Mouse (Mus musculus) CH12.LX (cell line): ENCODE measurements at regions not wholly inside any gene's neighbourhood (a gene's known extent, or its start where the extent isn't known, plus 50 kb on each side); places are given as distances from the start of the nearest gene placed in this dataset.

Source experiments
- DNase-seq: peaks from one replicate; pipeline ENCODE4 v3.0.0-alpha.2; 2013; ENCODE audit errors: extremely low read depth
- H3K27ac ChIP-seq: 2 replicates; pipeline ENCODE4 v1.5.1; 2012; ENCODE audit warnings: low read depth, mild to moderate bottlenecking, control low read depth, moderate library complexity; ENCODE audit not compliant: insufficient read depth
- H3K27me3 ChIP-seq: replicated peaks from 2 replicates; pipeline ENCODE3; 2012; ENCODE audit warnings: inconsistent platforms
- H3K36me3 ChIP-seq, 2 experiments: replicated peaks in 1 of 2; 2 replicates each; pipeline versions ENCODE3 to v1.6.1; 2012; ENCODE audit warnings: inconsistent platforms in 1 of 2, low read length in 1 of 2, mild to moderate bottlenecking in 1 of 2, mixed read lengths in 1 of 2, moderate library complexity in 1 of 2; ENCODE audit not compliant: control insufficient read depth in 1 of 2, insufficient read depth in 1 of 2
- H3K4me1 ChIP-seq, 2 experiments: 2 replicates each; pipeline ENCODE4 v1.6.1; 2012; ENCODE audit warnings: inconsistent platforms in 1 of 2, moderate library complexity in 1 of 2; ENCODE audit not compliant: insufficient read depth in 2 of 2, control insufficient read depth in 1 of 2
- H3K4me2 ChIP-seq: 2 replicates; pipeline ENCODE4 v1.6.1; 2012; ENCODE audit warnings: low read depth, mild to moderate bottlenecking, control low read depth; ENCODE audit not compliant: poor library complexity, insufficient read depth, severe bottlenecking
- H3K4me3 ChIP-seq, 3 experiments: fragments of 150-350 bp in 1 of 3; sonication (generic) in 1 of 3; replicated peaks in 1 of 3; 2 replicates each; pipeline versions ENCODE3 to v1.5.1; 2011 to 2012; ENCODE audit warnings: low read depth in 2 of 3, low read length in 2 of 3, mild to moderate bottlenecking in 2 of 3, moderate library complexity in 2 of 3, control low read depth in 1 of 3, improper control_type of control experiment in 1 of 3, inconsistent platforms in 1 of 3, mixed read lengths in 1 of 3; ENCODE audit not compliant: poor library complexity in 1 of 3
- H3K79me2 ChIP-seq: replicated peaks from 2 replicates; pipeline ENCODE4 v1.6.1; 2012; ENCODE audit warnings: mild to moderate bottlenecking, moderate library complexity; ENCODE audit not compliant: control insufficient read depth, poor library complexity, insufficient read depth, severe bottlenecking; ENCODE audit errors: extremely low read depth
- H3K9ac ChIP-seq: 2 replicates; pipeline ENCODE4 v1.6.1; 2012; ENCODE audit warnings: low read depth, mild to moderate bottlenecking, control low read depth, moderate library complexity; ENCODE audit not compliant: insufficient read depth
- H3K9me3 ChIP-seq: replicated peaks from 2 replicates; pipeline ENCODE3; 2012; ENCODE audit warnings: low read length, inconsistent platforms, mixed read lengths
- CHD1 ChIP-seq: IDR thresholded peaks from 2 replicates; pipeline ENCODE4 v1.6.1; 2012; ENCODE audit warnings: low read depth, low read length, improper control_type of control experiment, inconsistent platforms
- CHD2 ChIP-seq: IDR thresholded peaks from 2 replicates; pipeline ENCODE4 v1.6.1; 2011; ENCODE audit warnings: low read length, improper control_type of control experiment
- CTCF ChIP-seq, 2 experiments: IDR thresholded peaks in 1 of 2; conservative IDR thresholded peaks in 1 of 2; 2 replicates each; pipeline ENCODE4 v1.5.1; 2011 to 2012; ENCODE audit warnings: low read depth in 2 of 2, low read length in 2 of 2, improper control_type of control experiment in 1 of 2, inconsistent platforms in 1 of 2, mild to moderate bottlenecking in 1 of 2, moderate library complexity in 1 of 2
- EP300 ChIP-seq: IDR thresholded peaks from 2 replicates; pipeline ENCODE4 v1.6.1; 2011; ENCODE audit warnings: low read length, improper control_type of control experiment
- GABPA ChIP-seq: IDR thresholded peaks from 2 replicates; pipeline ENCODE4 v1.6.1; 2012; ENCODE audit warnings: low read depth, low read length, improper control_type of control experiment, inconsistent platforms; ENCODE audit not compliant: insufficient replicate concordance
- IRF4 ChIP-seq: IDR thresholded peaks from 2 replicates; pipeline ENCODE4 v1.6.1; 2014; ENCODE audit warnings: low read depth, mild to moderate bottlenecking, inconsistent platforms, low read length, improper control_type of control experiment
- MAX ChIP-seq: IDR thresholded peaks from 2 replicates; pipeline ENCODE4 v1.6.1; 2011; ENCODE audit warnings: low read length, improper control_type of control experiment
- MEF2A ChIP-seq: IDR thresholded peaks from 2 replicates; pipeline ENCODE4 v1.6.1; 2014; ENCODE audit warnings: low read depth, mild to moderate bottlenecking, inconsistent platforms, low read length, improper control_type of control experiment, borderline replicate concordance
- MYC ChIP-seq: IDR thresholded peaks from 2 replicates; pipeline ENCODE4 v1.6.1; 2011; ENCODE audit warnings: low read depth, mild to moderate bottlenecking, improper control_type of control experiment, low read length
- NRF1 ChIP-seq: IDR thresholded peaks from 2 replicates; pipeline ENCODE4 v1.6.1; 2014; ENCODE audit warnings: low read depth, mild to moderate bottlenecking, inconsistent platforms, low read length, improper control_type of control experiment, moderate library complexity
- PAX5 ChIP-seq: IDR thresholded peaks from 2 replicates; pipeline ENCODE4 v1.6.1; 2012; ENCODE audit warnings: low read length, inconsistent platforms, mixed read lengths
- POLR2A ChIP-seq: IDR thresholded peaks from 2 replicates; pipeline ENCODE4 v1.6.1; 2011; ENCODE audit warnings: low read depth, mild to moderate bottlenecking, improper control_type of control experiment, low read length
- RAD21 ChIP-seq: IDR thresholded peaks from 2 replicates; pipeline ENCODE4 v1.6.1; 2011; ENCODE audit warnings: low read depth, mild to moderate bottlenecking, low read length, improper control_type of control experiment, moderate library complexity
- SMC3 ChIP-seq: IDR thresholded peaks from 2 replicates; pipeline ENCODE4 v1.6.1; 2011; ENCODE audit warnings: low read depth, low read length, improper control_type of control experiment
- TCF12 ChIP-seq: IDR thresholded peaks from 2 replicates; pipeline ENCODE4 v1.6.1; 2014; ENCODE audit warnings: low read depth, mild to moderate bottlenecking, inconsistent platforms, low read length, improper control_type of control experiment
- UBTF ChIP-seq: IDR thresholded peaks from 2 replicates; pipeline ENCODE4 v1.6.1; 2012; ENCODE audit warnings: low read depth, mild to moderate bottlenecking, inconsistent platforms, low read length, improper control_type of control experiment, moderate library complexity
- USF2 ChIP-seq: conservative IDR thresholded peaks from 2 replicates; pipeline ENCODE4 v1.6.1; 2011; ENCODE audit warnings: low read depth, low read length, improper control_type of control experiment
- ZC3H11A ChIP-seq: IDR thresholded peaks from 2 replicates; pipeline ENCODE4 v1.6.1; 2012; ENCODE audit warnings: low read depth, mild to moderate bottlenecking, inconsistent platforms, low read length, improper control_type of control experiment
- ZKSCAN1 ChIP-seq: IDR thresholded peaks from 2 replicates; pipeline ENCODE4 v1.6.1; 2012; ENCODE audit warnings: low read depth, inconsistent platforms, low read length, improper control_type of control experiment, borderline replicate concordance
- ZMIZ1 ChIP-seq: IDR thresholded peaks from 2 replicates; pipeline ENCODE4 v1.6.1; 2012; ENCODE audit warnings: low read depth, mild to moderate bottlenecking, inconsistent platforms, low read length, improper control_type of control experiment
- ZNF384 ChIP-seq: IDR thresholded peaks from 2 replicates; pipeline ENCODE4 v1.6.1; 2012; ENCODE audit warnings: low read depth, low read length, improper control_type of control experiment, inconsistent platforms
- dilution Hi-C: fragments of 300-500 bp; cut with MboI; formaldehyde crosslinking; loops from 2 replicates; pipeline ENCODE4 v1.14.3; 2020; ENCODE audit warnings: low sequenced_read_pairs; ENCODE audit not compliant: extremely low pct_unique_long_range_greater_than_20kb, extremely low pct_ligation_motif_present
- in situ Hi-C: fragments of 300-500 bp; cut with MboI; formaldehyde crosslinking; loops from 3 replicates; pipeline ENCODE4 v1.14.3; 2019; ENCODE audit warnings: low sequenced_read_pairs, low pct_ligation_motif_present, low pct_unique_long_range_greater_than_20kb, mixed read lengths

GRCm38 (mm10) chrX:12225892-12226206, 65.7 kb upstream of the Bcor start:
- Histone ChIP-seq H3K4me3 (no peak overlapping the region), H3K79me2 (no peaks in the 10 kb centered on the region), H3K27me3 (no peaks in the 10 kb centered on the region), H3K27ac (no peak overlapping the region), H3K9ac (no peak overlapping the region), H3K4me1 (no peaks in the 10 kb centered on the region)
- dilution Hi-C loops, result no loop called here
- no peak for TF ChIP-seq IRF4
- TF ChIP-seq TCF12, result no peak
- TF ChIP-seq MAX, result no peak
- TF ChIP-seq SMC3, result no peak
- no peak for TF ChIP-seq MEF2A
- TF ChIP-seq CTCF (conservative IDR thresholded peaks at IDR 0.05 in 1 of 2, IDR thresholded peaks at IDR 0.05 in 1 of 2; ENCODE audit: low read depth in 2 of 2, low read length in 2 of 2), result no peak
- TF ChIP-seq RAD21, result no peak
- TF ChIP-seq ZC3H11A, result no peak
- TF ChIP-seq, all 38 proteins: peak for 0
- Histone ChIP-seq H3K4me2 (no peak overlapping the region), H3K9me3 (peaks cover 3% of the 10 kb centered on the region), H3K36me3 (no peaks in the 10 kb centered on the region)
- in situ Hi-C loops, result no loop called here
- DNase-seq, result no peak

- TF ChIP-seq MYC, result no peak
- TF ChIP-seq UBTF, result no peak
- TF ChIP-seq USF2, result no peak
- in situ Hi-C loops (no loop called here), dilution Hi-C loops (no loop called here)
These were observed 80.4 kb upstream of the Bcor start for GRCm38 (mm10) chrX:12240505-12241011.

GRCm38 (mm10) chrX:12241751-12242150, 81.6 kb upstream of the Bcor start:
- in situ Hi-C loops, result no loop called here
- TF ChIP-seq CHD1 (no peak), ZNF384 (no peak), EP300 (no peak), MYC (no peak), ZKSCAN1 (no peak), USF2 (no peak), POLR2A (no peak), ZMIZ1 (no peak), TCF12 (no peak), GABPA (no peak), PAX5 (no peak), NRF1 (no peak), CHD2 (no peak), CTCF (conservative IDR thresholded peaks at IDR 0.05 in 1 of 2, IDR thresholded peaks at IDR 0.05 in 1 of 2; ENCODE audit: low read depth in 2 of 2, low read length in 2 of 2) (no peak)

More at GRCm38 (mm10) chrX:12240505-12241011, 80.4 kb upstream of the Bcor start:
- Histone ChIP-seq H3K4me2 (no peak overlapping the region), H3K4me3 (no peak overlapping the region), H3K79me2 (no peaks in the 10 kb centered on the region), H3K36me3 (no peaks in the 10 kb centered on the region), H3K9me3 (no peaks in the 10 kb centered on the region), H3K27ac (no peak overlapping the region), H3K27me3 (no peaks in the 10 kb centered on the region), H3K4me1 (no peaks in the 10 kb centered on the region), H3K9ac (no peak overlapping the region)
- no peak for DNase-seq

More at GRCm38 (mm10) chrX:12241751-12242150, 81.6 kb upstream of the Bcor start:
- H3K9me3 ChIP-seq, result no peaks in the 10 kb centered on the region
- dilution Hi-C loops, result no loop called here
- no peak overlapping the region for H3K9ac ChIP-seq
- H3K27ac ChIP-seq, result no peak overlapping the region
- no peaks in the 10 kb centered on the region for H3K36me3 ChIP-seq
- no peaks in the 10 kb centered on the region for H3K27me3 ChIP-seq
- H3K4me1 ChIP-seq, result no peaks in the 10 kb centered on the region
- H3K4me3 ChIP-seq, result no peak overlapping the region
- no peaks in the 10 kb centered on the region for H3K79me2 ChIP-seq
- no peak for DNase-seq
- H3K4me2 ChIP-seq, result no peak overlapping the region
